Mouse (Mus musculus): ENCODE data around the gene Zdhhc1. TPM values are rescaled to one million over a fixed set of nuclear protein-coding genes. Genes with fewer than 3 reads are reported as not detected.

Gene Zdhhc1
- polyA plus RNA-seq, 1 experiment from 2014 or later, result 19.0 TPM

Other genes starting within 250 kb of the Zdhhc1 start
- gene B3gnt9, start 241.7 kb downstream of the Zdhhc1 start, polyA plus RNA-seq (2014; fragmentation: Nextera tagmentation; extraction: Ambion mirVana), result 4.2 and 6.3 TPM in 2 replicates
- 13.5 and 14.3 TPM in 2 replicates for gene Tradd, start 232.3 kb downstream of the Zdhhc1 start, polyA plus RNA-seq (2014; fragmentation: Nextera tagmentation; extraction: Ambion mirVana)
- 0.78 and 1.4 TPM in 2 replicates for gene Fbxl8, start 232.3 kb downstream of the Zdhhc1 start, polyA plus RNA-seq (2014; fragmentation: Nextera tagmentation; extraction: Ambion mirVana)
- 0.21 and 0.52 TPM in 2 replicates for gene Hsf4, start 227.1 kb downstream of the Zdhhc1 start, polyA plus RNA-seq (2014; fragmentation: Nextera tagmentation; extraction: Ambion mirVana)
- 2.7 and 3.1 TPM in 2 replicates for gene Nol3, start 220.8 kb downstream of the Zdhhc1 start, polyA plus RNA-seq (2014; fragmentation: Nextera tagmentation; extraction: Ambion mirVana)
- gene 4931428F04Rik, start 207.0 kb downstream of the Zdhhc1 start, polyA plus RNA-seq (2014; fragmentation: Nextera tagmentation; extraction: Ambion mirVana), result 31.7 and 40.2 TPM in 2 replicates
- gene Exoc3l, start 200.8 kb downstream of the Zdhhc1 start, polyA plus RNA-seq (2014; fragmentation: Nextera tagmentation; extraction: Ambion mirVana), result 6.0 and 10.0 TPM in 2 replicates
- gene E2f4, start 199.2 kb downstream of the Zdhhc1 start, polyA plus RNA-seq (2014; fragmentation: Nextera tagmentation; extraction: Ambion mirVana), result 96.7 and 97.1 TPM in 2 replicates
- 1.7 and 2.6 TPM in 2 replicates for gene Elmo3, start 191.3 kb downstream of the Zdhhc1 start, polyA plus RNA-seq (2014; fragmentation: Nextera tagmentation; extraction: Ambion mirVana)
- 0.98 and 1.2 TPM in 2 replicates for gene Lrrc29, start 170.6 kb downstream of the Zdhhc1 start, polyA plus RNA-seq (2014; fragmentation: Nextera tagmentation; extraction: Ambion mirVana)
- gene Tmem208, start 170.5 kb downstream of the Zdhhc1 start, polyA plus RNA-seq (2014; fragmentation: Nextera tagmentation; extraction: Ambion mirVana), result 102 and 105 TPM in 2 replicates
- gene Fhod1, start 148.9 kb downstream of the Zdhhc1 start, polyA plus RNA-seq (2014; fragmentation: Nextera tagmentation; extraction: Ambion mirVana), result 1.8 and 3.6 TPM in 2 replicates
- 3.9 and 4.5 TPM in 2 replicates for gene Slc9a5, start 148.1 kb downstream of the Zdhhc1 start, polyA plus RNA-seq (2014; fragmentation: Nextera tagmentation; extraction: Ambion mirVana)
- gene Plekhg4, start 123.6 kb downstream of the Zdhhc1 start, polyA plus RNA-seq (2014; fragmentation: Nextera tagmentation; extraction: Ambion mirVana), result 0.26 and 0.73 TPM in 2 replicates
- gene Kctd19, start 83.4 kb downstream of the Zdhhc1 start, polyA plus RNA-seq (2014; fragmentation: Nextera tagmentation; extraction: Ambion mirVana), result 0.14 TPM in 1 of 2 replicates, not detected in the other
- 2.8 and 3.0 TPM in 2 replicates for gene Lrrc36, start 83.3 kb downstream of the Zdhhc1 start, polyA plus RNA-seq (2014; fragmentation: Nextera tagmentation; extraction: Ambion mirVana)
- 206 and 218 TPM in 2 replicates for gene Tppp3, start 25.4 kb downstream of the Zdhhc1 start, polyA plus RNA-seq (2014; fragmentation: Nextera tagmentation; extraction: Ambion mirVana)
- 19.6 and 21.1 TPM in 2 replicates for gene Hsd11b2, start 21.9 kb upstream of the Zdhhc1 start, polyA plus RNA-seq (2014; fragmentation: Nextera tagmentation; extraction: Ambion mirVana)
- gene Atp6v0d1, start 69.1 kb upstream of the Zdhhc1 start, polyA plus RNA-seq (2014; fragmentation: Nextera tagmentation; extraction: Ambion mirVana), result 141 and 155 TPM in 2 replicates
- 11.8 and 12.4 TPM in 2 replicates for gene Ripor1, start 108.4 kb upstream of the Zdhhc1 start, polyA plus RNA-seq (2014; fragmentation: Nextera tagmentation; extraction: Ambion mirVana)
- 115 and 121 TPM in 2 replicates for gene Ctcf, start 139.7 kb upstream of the Zdhhc1 start, polyA plus RNA-seq (2014; fragmentation: Nextera tagmentation; extraction: Ambion mirVana)
- gene Agrp, start 140.5 kb upstream of the Zdhhc1 start, polyA plus RNA-seq (2014; fragmentation: Nextera tagmentation; extraction: Ambion mirVana), result 0.68 and 2.1 TPM in 2 replicates
- gene Carmil2, start 189.4 kb upstream of the Zdhhc1 start, polyA plus RNA-seq (2014; fragmentation: Nextera tagmentation; extraction: Ambion mirVana), result 3.9 TPM in 2 replicates
- gene Acd, start 204.2 kb upstream of the Zdhhc1 start, polyA plus RNA-seq (2014; fragmentation: Nextera tagmentation; extraction: Ambion mirVana), result 70.0 and 74.1 TPM in 2 replicates
- 25.9 and 26.8 TPM in 2 replicates for gene Pard6a, start 204.2 kb upstream of the Zdhhc1 start, polyA plus RNA-seq (2014; fragmentation: Nextera tagmentation; extraction: Ambion mirVana)
- 0.31 TPM in 1 of 2 replicates, not detected in the other for gene 4933405L10Rik, start 210.8 kb upstream of the Zdhhc1 start, polyA plus RNA-seq (2014; fragmentation: Nextera tagmentation; extraction: Ambion mirVana)
- gene Enkd1, start 211.3 kb upstream of the Zdhhc1 start, polyA plus RNA-seq (2014; fragmentation: Nextera tagmentation; extraction: Ambion mirVana), result 26.4 and 27.9 TPM in 2 replicates